Mouse (Mus musculus) thymus, adult 2 months (tissue): ENCODE results near the gene Clcn6.

Experiments
- CTCF ChIP-seq: fragments of 200-500 bp; IDR thresholded peaks from 2 replicates; pipeline ENCODE4 v1.5.1; 2012; ENCODE audit warnings: mild to moderate bottlenecking, control low read depth, low read length, moderate library complexity, borderline replicate concordance; ENCODE audit not compliant: control insufficient read depth, poor library complexity, insufficient read depth; ENCODE audit errors: extremely low read depth
- POLR2A ChIP-seq: fragments of 200-500 bp; IDR thresholded peaks from 2 replicates; pipeline ENCODE4 v1.6.1; 2012; ENCODE audit warnings: mild to moderate bottlenecking, low read length, control low read depth, moderate library complexity; ENCODE audit not compliant: control insufficient read depth, poor library complexity, insufficient read depth; ENCODE audit errors: extremely low read depth

DNA sequence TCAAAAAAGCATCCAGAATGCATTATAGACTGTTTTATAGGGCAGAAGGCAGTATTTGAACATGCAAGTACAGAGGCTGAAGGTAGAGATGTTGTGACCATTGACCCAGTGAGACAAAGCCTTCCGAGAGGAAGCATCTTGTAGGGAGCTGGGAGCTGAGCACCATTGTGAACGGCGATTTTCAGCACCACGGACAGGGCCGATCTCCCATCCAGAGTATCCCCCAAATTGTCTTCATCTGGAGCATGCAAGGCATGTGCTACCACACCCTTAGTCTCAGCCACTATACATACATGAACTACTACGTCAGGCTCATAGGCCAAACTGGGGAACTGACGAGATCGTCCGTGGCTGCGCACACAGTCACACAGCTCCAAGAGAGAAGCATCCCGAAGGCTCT is 81.5 kb downstream of the Clcn6 start:
- no peak for TF ChIP-seq CTCF
- TF ChIP-seq POLR2A = no peak
